Mouse (Mus musculus) G1E (cell line): ENCODE data around the gene Grem2.

Experiments
- CTCF ChIP-seq: IDR thresholded peaks from 2 replicates; pipeline ENCODE4 v1.5.1; 2012; ENCODE audit warnings: low read depth, low read length, inconsistent platforms, mixed read lengths
- GATA1 ChIP-seq: IDR thresholded peaks from 2 replicates; pipeline ENCODE4 v1.6.1; 2012; ENCODE audit warnings: borderline replicate concordance, low read length, inconsistent platforms, mixed read lengths
- GATA2 ChIP-seq: IDR thresholded peaks from 2 replicates; pipeline ENCODE4 v1.6.1; 2012; ENCODE audit warnings: low read depth, low read length, inconsistent platforms, borderline replicate concordance
- POLR2AphosphoS5 ChIP-seq: IDR thresholded peaks from 2 replicates; pipeline ENCODE4 v1.6.1; 2012; ENCODE audit warnings: low read depth, low read length, inconsistent platforms; ENCODE audit not compliant: insufficient replicate concordance
- TAL1 ChIP-seq: conservative IDR thresholded peaks from 2 replicates; pipeline ENCODE4 v1.6.1; 2012; ENCODE audit warnings: low read depth, low read length, inconsistent platforms, mixed read lengths

GRCm38 (mm10) chr1:174836861-174837260 lies 84.8 kb downstream of the Grem2 start:
- no peak for TF ChIP-seq GATA1
- TF ChIP-seq CTCF, result no peak
- no peak for TF ChIP-seq GATA2
- no peak for TF ChIP-seq POLR2AphosphoS5
- no peak for TF ChIP-seq TAL1
